Mouse (Mus musculus) megakaryocyte, embryonic 14.5 days (primary cell): ENCODE results near the gene Lrrc1.

Experiments
- FLI1 ChIP-seq: IDR thresholded peaks from 2 replicates; pipeline ENCODE4 v1.6.1; 2012; ENCODE audit warnings: low read length, inconsistent platforms, mixed read lengths
- GATA1 ChIP-seq: IDR thresholded peaks from 3 replicates; pipeline ENCODE4 v1.6.1; 2012; ENCODE audit warnings: mixed read lengths, low read length, inconsistent platforms, borderline replicate concordance

DNA sequence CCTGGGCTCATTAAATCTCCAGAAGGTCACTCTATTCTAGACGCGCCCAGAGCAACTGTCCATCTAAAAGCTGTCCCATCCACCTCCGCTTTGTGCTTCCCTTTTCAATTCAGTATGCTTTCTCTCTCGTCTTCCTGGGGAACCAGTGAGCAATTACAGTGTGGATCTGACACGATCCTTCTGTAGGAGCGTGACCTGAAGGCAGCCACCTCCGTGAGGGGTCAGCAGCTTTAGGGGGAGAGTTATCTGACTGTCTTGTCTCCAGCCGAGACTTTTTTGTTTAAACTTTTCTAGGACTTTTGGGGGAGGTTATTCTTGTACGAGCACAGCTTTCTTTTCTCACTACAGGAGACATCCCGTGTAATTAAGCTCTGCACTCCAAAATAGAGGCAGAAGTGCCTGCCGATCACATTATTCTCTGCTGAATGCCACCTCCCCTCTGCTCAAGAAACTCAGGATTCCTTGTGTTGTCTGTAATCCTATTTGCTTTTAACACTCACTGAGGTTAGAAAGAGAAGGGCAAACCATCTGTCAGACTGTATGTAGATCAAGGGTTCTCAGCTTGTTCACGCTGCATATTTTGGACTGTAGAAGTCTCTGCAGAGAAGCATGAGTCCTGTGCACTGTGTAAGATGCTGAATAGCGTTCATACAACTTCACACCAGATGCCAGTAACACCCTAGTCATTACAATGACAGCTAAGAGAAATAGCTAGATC, 24.3 kb upstream of the Lrrc1 start:
- no peak for TF ChIP-seq GATA1
- no peak for TF ChIP-seq FLI1
